Mouse (Mus musculus) lung, postnatal 36 days (tissue): ENCODE measurements at regions not wholly inside any gene's neighbourhood (a gene's known extent, or its start where the extent isn't known, plus 50 kb on each side); places are given as distances from the start of the nearest gene placed in this dataset.

ENCODE experiments used
- DNase-seq: peaks from one replicate; pipeline ENCODE4 v3.0.0; 2022; ENCODE audit warnings: mixed read lengths

DNA sequence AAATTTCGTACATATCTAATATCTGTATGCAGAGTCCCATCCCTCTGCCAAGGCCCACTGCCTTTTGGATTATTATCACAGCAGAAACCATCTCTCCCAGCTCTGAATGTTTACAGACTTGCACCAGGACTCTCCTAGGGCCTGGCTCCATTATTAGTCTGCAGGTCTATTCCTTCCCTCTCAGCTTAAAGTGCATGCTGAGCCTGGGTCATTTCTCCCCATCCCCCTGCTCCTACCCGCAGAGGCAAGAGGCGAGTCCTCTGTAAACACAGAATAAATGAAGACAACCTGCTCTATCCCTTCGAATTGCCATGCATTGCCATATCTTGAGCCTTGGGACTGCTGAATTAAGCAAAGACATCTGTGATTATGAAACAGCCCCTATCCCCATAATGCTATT, 362.6 kb upstream of the Cdh11 start:
- no peak for DNase-seq

DNA sequence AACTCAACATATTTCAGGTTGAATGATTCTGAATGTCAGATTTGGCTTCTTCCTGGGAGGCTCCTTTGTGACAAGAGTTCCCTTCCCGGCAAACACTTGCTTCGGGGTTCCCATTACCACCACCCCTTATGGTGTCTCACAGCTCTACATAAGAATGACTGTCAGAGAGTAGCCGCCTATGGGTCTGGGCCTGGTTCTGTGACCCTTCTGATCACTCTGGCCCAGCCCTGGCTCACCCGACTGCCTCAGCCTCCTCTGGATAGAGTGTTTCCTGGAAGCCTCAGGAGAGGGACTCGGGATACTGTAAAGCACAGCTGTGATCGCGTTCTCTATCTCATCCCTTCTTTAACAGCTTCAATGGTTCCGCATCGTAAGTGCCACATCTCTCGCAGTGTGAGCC, 363.0 kb upstream of the Cdh11 start:
- DNase-seq = no peak

DNA sequence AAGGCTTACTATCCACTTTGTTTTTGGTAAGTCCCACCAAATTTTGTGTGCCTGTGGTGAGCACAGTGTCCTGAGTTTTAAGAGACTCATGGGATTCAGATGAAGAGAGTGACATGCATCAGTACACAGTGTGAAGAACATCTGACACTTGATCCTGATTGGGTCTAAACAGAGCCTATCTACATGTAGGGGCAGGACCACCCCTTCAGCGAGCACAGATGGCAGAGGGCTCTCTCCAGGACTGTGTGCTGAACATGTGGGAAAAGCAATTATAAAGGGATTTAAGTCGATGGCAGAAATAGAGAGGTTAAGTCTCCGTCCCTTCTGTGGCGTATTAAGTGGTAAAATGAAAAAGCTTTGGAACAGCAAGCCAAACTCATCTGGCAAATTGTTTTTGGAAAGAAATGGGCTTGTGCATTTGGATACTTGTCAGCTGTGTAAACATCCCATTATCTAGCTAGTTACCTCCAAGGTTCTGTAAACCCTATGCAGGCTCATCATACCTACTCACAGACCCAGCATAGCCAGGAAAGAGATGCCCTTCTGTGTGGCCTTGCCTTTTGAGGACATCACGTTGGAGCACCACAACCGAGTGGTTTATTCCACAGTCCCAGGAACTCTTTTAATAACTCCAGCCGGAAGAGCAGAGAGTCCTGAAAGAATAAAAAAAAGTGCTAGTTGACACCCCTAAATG, 381.3 kb upstream of the Cdh11 start:
- DNase-seq = no peak

DNA sequence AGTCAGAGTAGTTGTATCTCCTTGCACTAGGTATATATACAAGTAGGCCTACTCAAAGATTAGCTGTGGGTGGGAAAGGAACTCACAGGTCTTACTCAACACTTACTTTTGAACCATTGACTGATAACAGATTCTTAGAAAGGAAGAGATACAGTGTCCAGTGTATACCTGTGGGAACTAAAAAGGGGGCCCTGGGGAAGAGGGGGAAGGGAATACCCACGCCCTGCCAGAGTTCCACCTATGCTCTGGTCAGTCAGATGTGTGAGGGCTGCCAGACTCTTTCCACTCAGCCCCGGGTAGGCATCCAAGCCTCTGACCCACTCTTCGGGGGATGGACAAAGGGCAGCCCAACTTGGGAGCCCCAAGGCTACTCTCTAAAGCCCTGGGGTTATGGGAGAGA, 387.9 kb upstream of the Cdh11 start:
- no peak for DNase-seq

DNA sequence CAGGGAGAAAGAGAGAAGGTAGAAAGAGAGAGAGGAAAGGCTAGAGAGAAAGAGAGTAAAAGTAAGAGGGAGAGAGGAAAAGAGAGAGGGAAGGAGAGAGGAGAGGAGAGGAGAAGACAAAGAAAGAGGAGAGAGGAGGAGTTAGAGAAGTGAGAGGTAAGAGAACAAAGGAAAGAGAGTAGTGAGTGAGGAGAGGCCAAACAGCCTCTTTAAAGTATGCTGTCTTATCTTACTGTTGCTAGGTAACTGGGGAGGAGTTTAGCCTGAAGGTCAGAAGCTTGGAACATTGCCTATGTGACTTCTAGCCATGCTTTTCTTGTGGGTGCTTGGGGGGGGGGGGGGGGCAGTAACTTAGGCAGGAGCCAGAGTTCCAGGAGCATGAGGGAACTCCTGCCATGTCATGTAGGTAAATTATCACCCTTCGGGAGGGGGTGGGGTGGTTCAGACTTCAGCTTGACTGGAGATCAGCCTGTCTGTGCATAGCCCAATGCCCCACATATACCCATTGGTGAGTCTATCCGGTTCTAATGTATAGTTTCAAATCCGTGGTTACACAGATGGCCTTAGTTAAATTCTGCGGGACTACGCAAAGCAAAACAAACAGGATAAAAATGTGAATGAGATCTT, 388.5 kb upstream of the Cdh11 start:
- no peak for DNase-seq

DNA sequence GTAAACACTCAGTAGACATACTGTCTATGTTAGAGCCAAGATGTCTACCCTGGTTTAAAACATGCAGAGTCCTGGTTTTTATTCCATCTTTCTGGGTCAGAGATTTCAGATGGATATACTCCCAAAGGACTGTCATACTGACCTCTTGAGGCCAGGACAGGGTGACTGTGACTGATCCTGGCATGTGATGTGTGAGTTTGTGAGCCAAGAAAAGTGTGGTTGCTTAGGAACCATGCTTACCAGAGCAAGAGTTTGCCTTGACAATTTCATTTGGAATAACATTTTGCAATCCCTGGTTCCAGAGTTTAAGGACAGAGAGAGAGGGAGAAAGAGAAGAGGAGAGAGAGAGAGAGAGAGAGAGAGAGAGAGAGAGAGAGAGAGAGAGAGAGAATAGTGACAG, 395.2 kb upstream of the Cdh11 start:
- DNase-seq = peak; percentile 55

DNA sequence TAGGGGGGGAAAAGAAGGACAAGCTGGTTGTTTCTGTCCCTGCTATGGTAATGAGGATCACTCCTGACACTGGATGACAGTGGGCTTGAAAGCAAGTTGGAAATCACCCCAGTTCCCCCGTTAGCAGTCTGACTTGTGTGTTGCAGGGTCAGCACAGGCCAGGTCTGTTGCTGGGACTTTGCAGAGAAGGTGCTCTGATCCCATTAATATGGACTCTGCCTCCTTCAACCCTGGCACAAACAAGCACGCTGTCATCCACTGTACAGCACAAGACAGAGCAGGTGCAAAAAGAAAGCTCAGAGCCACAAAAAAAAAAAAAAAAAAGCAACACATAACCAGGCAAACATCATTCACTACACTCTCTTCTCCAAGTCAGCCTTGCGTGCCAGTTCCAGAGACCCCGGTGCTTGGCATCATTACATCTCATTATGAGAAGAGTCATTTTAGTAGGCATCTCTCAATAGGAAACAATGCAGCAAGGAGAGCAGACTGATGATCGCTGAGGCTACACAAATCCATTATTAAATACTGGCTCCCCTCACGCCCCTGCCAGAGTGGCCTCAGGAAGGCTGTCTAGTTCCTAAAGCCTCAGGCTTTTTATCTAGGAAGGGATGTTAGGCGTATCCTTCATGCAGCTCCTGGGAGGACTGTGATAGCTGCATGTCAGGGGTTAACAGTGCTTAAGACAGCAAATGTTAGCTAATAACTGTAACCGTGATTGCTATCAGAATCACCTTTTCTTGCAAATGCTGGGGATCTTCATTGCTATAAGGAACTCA, 403.5 kb upstream of the Cdh11 start:
- DNase-seq = no peak

DNA sequence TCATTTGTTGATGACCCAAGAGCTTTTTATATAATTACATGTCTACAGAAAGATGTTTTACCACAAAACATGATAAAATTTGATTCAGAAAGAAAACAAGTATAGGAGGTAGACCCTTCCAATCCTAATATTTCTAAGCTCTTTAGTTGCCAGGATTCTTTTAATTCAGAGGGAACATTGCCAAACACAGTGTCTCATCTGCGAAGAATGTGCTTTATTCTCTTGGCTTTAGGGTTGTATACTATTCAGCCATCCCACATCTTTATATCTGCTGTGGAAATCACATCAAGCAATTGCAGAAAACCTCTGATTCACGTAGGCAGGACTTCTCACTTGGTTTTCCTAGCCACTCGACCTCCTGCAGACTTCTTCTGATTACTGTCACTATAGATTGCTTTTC, 412.8 kb upstream of the Cdh11 start:
- DNase-seq = no peak

DNA sequence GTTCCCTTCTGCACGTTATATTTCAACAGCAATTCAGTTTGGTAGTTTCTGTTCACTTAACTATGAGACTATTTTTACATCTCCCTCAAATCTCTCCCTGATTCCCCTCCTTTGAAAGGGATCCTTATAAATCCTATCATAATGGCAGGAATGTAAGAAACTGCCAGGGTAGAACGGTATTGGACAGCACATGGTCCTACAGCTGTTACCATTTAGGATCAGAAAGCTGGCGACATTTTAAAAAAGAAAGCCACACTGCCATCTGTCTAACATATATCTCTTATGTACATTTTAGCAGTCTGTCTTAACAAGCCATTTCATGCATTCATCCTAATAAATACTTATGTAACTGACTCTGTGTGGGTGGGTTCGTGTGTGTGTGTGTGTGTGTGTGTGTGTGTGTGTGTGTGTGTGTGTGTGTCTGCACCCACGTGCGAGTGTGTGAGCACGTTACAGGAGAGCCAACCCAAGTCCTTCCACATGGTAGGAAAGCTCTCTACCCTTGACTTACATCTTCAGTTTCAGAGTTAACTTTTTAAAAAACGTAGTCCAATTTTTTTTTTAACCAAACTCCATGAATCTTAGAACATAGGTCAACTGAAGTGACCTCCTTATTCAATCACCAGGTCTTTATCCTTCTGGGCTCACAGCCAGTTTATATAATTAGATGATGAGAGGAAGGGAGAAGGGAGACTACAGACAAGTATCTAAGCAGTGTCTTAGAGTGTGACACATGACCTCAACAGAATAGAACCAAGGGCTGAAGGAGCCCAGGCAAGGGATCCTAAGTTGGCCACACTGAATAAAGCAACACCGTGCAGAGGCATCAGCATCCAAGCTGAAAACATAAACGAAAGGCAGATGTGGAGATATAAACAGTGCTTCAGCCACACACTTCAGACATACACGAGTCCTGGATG, 414.5 kb upstream of the Cdh11 start:
- no peak for DNase-seq

DNA sequence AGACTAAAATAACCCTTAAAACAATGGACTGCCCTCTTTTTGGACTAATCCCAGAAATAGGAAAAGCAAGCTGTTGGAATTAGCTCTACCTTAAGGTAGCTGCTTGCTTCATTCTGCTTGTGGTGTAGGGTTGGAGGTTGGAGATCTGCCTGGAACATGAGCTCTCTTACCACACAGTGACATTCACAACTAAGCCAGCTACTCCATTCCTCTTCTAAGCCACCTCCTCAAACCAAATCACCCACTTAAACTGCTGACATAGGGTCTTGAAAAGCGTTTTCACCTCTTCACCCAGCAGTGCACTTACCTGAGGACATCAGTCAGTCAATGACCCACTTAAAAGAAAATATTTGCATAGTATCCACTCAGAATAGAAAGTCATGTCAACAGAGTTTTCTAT, 418.3 kb upstream of the Cdh11 start:
- peak; percentile 63 for DNase-seq

DNA sequence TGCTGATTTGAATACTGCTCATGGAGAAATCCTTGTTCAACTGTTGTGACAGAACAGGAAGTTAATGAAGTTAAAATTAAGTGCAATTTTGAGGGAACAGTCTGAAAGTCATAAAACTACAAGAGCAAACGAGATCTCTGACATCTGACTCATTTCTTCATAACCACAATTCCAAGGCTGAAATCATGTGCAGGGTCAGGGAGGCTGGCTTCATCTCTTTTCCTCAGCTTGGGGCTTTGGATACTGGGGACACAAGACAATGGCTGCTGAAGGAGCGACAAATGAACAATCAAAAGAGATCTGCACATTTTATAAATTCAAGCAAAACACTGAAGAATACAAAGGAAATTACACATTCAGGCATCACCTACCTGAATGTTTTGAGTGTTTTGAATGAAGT, 429.2 kb upstream of the Cdh11 start:
- no peak for DNase-seq

DNA sequence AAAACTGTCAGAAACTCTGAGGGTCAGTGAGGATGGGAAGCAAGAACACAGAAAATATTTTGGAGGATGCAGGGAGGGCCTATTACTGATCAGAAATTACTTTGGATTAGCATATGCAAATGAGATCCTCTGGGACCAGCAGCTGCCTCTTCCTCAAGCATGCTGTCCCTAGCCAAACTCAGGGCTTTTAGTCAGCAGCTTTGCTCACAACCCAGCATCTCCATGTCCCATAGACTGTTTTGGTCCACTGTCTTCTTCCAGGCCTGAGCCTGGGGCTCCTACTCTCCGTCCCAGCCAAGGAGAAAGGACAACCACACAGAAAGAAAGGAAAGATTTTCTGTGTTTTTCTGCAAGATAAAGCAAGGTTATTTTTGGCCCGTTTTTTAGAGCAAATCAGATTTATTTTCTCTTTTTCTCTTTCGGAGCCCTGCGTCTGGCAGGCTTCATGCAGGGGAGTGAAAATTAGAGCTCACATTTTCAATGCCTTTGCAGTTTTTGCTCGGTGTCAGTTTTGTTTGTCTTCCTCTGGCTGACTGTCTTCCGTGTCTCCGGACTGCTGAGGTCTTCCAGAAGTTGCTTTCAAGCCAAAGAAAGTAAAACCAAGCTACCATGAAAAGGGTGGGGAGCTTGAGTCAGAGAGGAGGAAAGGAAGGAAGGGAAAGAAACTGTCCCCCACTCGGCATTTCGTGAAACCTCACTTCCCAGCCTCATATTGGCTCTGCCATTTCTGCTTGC, 445.5 kb upstream of the Cdh11 start:
- no peak for DNase-seq

DNA sequence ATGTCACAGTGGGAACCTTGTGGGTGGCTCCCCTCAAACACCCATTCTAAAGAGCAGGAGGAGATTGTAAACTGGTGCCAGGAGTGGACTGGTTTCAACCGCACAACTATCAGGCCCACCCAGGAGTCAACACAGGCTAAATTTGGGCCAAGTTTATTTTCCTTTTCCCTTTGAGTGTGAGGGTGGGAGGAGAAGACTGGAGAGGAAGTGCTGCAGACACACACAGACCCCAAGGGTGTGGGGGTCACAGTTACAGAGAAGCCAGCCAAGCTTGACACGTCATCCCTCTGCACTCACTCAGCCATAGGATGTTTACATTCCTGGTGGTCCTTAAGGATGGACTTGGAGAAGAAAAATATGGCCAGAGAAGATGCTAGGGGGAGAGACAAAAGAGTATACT, 448.9 kb upstream of the Cdh11 start:
- DNase-seq = peak; percentile 2

DNA sequence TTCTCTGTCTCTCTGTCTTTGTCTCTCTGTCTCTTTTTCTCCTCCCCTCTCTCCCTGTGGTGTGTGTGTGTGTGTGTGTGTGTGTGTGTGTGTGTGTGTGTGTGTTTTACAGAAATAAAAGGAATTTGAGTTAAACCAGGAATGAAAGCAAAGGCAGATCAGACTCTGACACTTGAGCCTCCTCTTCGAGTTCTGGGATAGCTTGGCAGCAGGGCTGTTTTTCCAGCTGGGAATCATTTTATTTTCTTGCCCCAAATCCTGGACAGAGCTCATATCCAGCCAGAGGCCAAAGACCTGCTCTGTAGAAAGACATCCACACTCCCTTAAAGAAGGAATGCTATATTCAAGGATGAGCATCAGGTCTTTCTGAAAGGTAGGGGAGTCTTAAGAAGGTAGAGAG, 450.2 kb upstream of the Cdh11 start:
- peak; percentile 19 for DNase-seq

DNA sequence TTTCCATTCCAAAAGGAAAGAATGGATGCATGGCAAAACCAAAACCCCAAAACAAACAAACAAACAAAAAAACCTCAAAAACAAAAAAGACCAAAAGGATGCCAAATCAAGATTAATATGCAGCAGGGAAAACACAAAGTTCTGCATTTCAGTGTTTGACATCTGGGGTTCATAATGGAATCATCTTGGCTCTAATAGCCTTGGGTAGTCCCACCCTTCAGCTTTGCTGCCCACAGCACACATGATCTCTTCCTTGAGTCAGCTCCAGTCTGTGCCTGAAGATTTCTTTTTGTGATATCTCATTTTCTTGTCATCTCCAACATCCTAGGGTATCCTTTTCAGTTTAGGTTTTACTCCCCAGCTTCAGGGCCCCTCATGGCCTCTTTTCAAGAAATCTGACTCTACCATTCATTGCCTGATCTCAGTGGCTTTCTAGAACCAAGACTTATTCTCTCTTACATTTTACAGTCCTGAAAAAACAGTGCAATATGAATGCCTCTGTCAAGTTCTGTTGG, 453.1 kb upstream of the Cdh11 start:
- no peak for DNase-seq

DNA sequence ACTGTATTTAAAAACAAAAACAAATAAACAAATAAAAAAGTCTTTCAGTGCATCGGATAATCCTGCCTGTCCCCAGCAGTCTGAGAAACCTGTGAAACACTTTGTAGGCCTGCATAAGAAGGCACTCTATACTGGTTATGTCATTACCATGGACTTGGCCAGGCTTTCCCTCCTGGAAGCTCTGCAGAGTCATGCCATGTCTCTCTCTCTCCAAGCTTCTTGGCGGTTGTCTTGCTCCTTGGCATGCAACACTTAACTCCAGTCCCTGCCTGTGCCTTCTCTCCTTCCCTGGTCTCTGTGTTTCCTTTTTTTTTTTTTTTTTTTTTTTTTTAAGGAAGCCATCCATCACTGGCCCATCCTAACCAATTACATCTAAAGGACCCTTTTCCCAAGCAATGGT, 458.7 kb upstream of the Cdh11 start:
- no peak for DNase-seq

DNA sequence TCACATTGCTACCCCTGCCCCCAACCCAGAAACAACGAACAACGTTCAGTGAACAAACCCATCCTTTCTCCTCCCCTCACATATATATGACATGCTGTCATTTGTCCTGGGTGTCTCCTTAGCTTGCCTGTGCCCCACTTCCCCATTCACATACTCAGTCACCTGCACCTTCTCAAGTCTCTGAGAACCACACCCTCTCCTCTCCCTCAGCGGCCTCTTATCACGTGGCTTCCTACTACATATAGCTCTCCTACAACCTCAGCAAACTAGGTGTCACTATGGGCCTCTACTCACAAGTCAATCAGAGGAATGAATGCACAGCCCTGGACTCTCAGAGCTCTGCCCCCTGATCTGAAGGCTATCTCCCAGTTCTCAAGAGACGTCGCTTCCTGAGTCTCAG, 459.2 kb upstream of the Cdh11 start:
- DNase-seq = no peak

DNA sequence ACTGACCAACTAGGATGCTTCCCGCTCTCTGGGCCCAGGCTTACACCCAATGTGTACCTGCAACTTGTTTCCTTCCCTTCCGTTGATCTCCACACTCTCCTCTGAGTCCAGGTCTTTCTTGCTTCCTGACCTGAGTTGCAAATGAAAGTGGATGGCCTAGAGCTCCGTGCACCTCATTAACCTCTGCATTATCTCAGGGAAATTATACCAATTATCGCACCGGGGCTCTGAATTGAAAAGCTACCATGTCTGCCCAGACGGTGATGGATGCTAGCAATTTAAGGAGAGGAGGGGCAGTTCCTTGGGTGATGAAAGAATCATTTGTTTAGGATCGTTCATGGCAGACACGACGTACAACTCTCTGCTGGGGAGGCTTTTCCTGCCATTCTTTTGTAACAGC, 460.4 kb upstream of the Cdh11 start:
- no peak for DNase-seq

DNA sequence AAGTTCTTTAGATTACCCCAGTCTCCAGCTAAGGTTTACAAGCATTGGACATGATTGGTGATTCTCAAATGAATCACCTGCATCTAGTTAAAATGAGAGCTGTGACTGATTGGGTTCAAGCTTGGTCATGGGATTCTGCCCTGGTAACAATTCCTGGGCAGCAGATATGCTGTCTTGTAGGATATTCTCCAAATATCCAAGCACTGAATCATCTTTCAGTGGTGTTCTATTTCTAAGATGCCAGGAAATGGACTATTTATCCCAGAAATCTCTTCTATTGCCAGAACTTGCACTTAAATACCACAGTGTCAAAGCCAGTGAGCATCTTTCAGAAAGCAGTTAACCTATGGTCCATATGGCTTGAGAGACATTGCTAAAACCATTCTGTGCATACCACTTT, 475.8 kb upstream of the Cdh11 start:
- DNase-seq = no peak

DNA sequence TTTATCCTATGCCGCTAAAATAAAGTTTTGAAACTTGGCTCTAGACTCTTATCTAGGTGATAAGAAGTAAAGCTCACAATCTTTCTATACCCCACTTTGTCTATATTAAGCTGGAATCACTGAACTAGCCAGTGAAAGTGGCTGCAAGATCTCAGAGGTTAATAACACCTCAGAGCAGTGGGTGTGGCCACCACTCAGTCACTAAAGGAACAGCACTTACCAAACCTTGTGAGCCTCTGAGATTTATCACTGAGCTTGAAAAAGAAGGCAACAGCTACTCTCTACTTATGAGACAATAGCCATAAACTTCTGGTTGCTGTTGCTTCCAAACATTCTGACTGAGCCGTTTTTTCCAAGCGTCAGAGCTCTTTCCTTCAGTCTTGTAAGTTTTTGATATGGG, 484.6 kb upstream of the Cdh11 start:
- no peak for DNase-seq

DNA sequence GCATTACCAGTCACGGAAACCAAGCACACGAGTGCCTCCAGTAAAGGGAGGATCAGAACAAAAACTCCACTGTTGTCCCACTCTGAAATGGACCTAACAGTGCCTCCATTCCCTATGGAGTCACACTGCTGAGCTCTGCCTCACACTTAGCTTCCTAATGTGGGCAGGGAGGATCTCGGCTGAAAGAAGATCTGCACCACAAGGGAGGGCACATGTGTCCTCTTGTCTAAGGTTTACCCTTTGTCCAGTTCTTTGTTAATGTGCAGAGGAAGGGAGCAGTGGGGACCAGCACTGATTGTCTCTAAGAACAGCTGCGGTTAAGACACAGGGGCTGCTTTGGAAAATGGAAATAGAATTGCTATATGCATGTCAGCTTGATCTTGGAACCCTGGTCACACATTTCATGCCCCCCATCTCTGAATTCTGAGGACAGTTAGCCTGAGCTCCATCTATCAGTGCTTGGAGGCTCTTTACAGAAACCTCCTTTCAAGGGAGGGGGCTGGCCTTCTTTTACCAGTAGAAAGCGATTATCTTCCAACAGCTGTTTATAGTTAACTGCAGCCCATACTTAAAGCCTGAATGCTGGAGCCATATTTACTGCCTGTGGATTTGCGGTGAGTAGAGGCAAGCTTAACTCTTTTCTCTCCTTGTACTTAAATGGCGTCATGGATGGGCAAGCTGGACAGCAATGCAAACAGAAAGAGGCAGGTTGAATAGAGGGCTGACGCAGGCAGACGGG, 485.5 kb upstream of the Cdh11 start:
- no peak for DNase-seq
